Mouse (Mus musculus): ENCODE measurements at regions not wholly inside any gene's neighbourhood (a gene's known extent, or its start where the extent isn't known, plus 50 kb on each side); places are given as distances from the start of the nearest gene placed in this dataset.

GRCm38 (mm10) chr4:22301148-22301942 is 56.0 kb upstream of the Fbxl4 start:
- no peak for DNase-seq

GRCm38 (mm10) chr4:22301943-22302215 is 55.5 kb upstream of the Fbxl4 start:
- no peak for DNase-seq

GRCm38 (mm10) chr4:22302262-22302661 is 55.1 kb upstream of the Fbxl4 start:
- no peak for DNase-seq

Measured in kidney, postnatal 10 days (tissue).